Mouse (Mus musculus) olfactory bulb, adult 2 months (tissue): ENCODE results near the gene Tmem139.

Source experiments
- CTCF ChIP-seq: fragments of 200-500 bp; IDR thresholded peaks from 2 replicates; pipeline ENCODE4 v1.5.1; 2012; ENCODE audit warnings: low read depth, mild to moderate bottlenecking, low read length, moderate library complexity; ENCODE audit not compliant: insufficient read depth
- POLR2A ChIP-seq: fragments of 200-500 bp; IDR thresholded peaks from 2 replicates; pipeline ENCODE4 v1.6.1; 2012; ENCODE audit warnings: mild to moderate bottlenecking, low read depth, low read length, moderate library complexity; ENCODE audit not compliant: insufficient read depth

DNA sequence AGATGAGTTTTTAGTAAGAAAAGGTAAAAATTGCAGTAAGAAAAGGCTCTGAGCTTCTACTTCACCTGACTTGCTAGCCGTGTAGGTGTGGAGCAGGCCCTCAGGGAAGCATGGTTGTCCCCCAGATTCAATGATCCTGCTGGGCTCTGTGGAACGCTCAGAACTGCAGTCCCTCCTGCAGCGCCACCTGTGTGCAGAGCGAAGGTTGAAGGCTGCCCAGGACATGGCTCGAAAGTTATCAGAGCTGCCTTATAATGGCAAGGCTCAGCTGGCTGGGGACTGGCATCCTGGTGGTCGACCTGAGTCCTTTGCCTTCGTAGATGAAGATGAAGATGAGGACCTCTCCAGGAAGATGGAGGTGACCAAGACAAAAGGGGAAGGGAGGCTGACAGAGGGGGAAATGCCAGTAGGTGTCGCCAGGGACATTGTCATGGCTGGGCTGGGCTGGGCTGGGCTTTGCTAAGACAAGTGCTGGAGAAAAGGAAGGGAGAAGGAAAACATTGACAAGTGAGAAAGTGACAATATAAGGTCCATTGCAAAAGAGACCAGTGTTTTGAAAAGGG lies 48.1 kb downstream of the Tmem139 start:
- TF ChIP-seq CTCF (no peak), POLR2A (no peak)
